Mouse (Mus musculus): Measurements from ENCODE around the gene 5730409E04Rik. TPM values are rescaled to one million over a fixed set of nuclear protein-coding genes. Genes with fewer than 3 reads are reported as not detected.
A peak's percentile ranks its signal among the peaks of the same experiment; 100 is the strongest.

Gene 5730409E04Rik
- polyA plus RNA-seq (2012; rRNA removed) = 20.7 and 26.9 TPM in 2 replicates

DNA sequence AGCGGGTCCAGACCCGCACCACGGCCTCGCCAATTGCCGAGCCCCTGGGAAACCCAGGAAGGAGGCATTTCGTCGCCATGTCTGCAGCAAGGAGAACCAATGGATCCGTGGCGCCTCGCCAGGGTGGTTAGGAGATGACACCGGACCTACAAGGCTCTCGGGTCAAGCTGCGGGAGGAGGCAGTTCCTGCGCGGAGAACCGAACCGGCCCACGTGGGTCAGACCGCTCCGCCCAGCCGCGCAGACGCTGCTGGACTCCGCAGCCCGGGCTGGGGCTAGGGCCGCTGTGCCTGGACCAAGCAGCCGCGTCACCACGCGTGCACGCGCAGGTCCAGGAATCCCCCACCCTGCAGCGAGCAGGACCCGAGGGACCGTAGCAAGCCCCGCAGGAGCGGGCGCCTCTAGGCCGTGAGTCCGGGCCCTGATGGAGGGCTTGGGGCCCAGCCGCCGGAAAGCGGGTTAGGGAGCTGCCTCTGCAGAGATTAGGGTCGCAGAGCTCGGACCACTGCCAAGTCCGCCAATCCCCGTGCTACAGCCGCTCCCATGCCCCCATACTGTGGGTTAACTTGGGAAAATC is at the start of gene 5730409E04Rik:
TSS of gene 5730409E04Rik (plus strand) at position 213 of the 576 bp plus-strand sequence.
- DNase-seq (ENCODE audit: low spot score) = peak; percentile 73

- DNase-seq (ENCODE audit: low spot score) = no peak
Observed at GRCm38 (mm10) chr4:126563798-126564197, 45.8 kb upstream of the 5730409E04Rik start.

DNA sequence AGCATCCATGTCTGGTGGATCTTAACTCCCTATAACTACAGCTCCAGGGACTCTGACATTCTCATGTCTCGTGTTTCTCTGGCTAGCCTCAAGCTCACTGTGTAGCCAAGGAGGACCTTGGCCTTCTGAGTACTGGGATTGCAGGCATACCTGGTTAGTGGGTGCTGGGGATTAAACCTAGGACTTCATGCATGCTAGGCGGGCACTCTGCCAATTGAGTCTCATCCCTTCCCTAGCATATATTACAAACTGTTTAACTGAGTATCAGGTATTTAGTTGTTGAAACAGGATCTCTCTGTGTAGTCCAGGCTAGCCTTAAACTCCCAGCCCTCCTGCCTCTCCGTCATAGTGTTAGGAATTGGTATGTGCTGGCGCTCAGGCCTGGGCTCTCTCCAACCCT is 42.4 kb upstream of the 5730409E04Rik start:
- DNase-seq (ENCODE audit: low spot score) = no peak

DNA sequence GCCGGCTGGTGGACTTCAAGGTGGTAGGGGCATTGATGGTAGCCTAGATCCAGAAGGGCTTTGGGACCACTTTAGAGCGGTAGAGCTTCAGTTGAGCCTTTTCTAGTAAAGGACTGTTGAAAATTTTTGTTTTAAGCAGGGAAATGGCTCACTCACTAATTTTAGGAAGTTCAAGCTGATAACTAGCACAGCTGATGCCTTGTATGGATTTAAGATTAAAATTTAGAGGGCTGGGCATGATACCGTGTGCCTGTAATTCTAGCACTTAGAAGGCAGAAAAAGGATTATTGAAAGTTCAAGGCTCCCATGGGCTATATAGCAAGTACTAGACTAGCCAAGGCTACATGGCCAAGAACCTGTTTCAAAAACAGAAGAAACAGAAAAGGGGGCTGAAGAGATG is 39.8 kb upstream of the 5730409E04Rik start:
- no peak for DNase-seq (ENCODE audit: low spot score)

- DNase-seq (ENCODE audit: low spot score) = no peak
Observed at GRCm38 (mm10) chr4:126576281-126576680, 33.3 kb upstream of the 5730409E04Rik start.

DNA sequence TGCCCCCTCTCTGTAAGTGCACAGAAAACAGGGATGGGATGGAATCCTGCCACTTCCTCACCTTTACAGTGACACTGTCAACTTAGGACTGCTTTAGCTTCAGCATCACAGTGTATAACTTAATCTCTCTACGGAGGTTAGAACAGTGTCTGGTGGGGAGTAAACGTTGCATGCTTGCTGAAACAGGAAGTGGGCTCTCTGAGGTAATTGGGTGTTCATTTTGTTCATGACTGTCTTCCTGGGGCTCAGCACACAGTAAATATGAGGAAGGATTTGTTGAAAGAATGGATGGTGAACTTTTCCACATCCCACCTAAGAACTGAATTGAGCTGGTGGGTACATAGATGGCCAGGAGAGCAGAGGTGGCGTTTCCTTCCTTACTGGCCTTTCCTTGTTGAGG is 31.7 kb upstream of the 5730409E04Rik start:
- DNase-seq (ENCODE audit: low spot score) = no peak

DNA sequence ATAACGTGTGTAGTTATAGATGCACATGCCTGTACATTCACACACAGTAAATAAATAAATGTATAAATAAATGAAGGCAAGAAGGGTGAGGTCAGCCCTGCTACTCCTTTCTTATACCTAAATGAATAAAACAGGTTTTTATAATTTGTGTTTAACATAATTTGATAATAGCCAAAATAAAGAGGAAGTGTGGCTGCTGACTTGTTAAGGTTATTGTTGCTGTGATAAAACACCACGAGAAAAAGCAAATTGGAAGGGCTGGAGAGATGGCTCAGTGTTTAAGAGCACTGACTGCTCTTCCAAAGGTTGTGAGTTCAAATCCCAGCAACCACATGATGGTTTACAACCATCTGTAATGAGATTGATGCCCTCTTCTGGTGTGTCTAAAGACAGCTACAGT is 30.5 kb upstream of the 5730409E04Rik start:
- DNase-seq (ENCODE audit: low spot score) = no peak

DNA sequence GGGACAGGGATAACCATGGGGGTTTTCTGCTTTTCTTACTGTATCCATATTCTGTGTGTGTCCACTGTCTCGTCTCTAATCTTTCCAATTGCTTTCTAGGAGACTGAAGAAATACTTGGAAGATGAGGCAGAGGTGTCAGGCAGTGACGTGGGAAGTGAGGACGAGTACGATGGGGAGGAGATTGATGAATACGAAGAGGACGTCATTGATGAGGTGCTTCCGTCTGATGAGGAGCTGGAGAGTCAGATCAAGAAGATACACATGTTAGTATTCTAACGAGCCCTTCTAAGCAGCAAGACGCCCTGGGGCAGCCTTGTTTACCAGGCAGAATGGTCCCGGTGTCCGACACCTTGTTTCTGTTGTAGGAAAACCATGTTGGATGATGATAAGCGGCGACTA is 23.9 kb upstream of the 5730409E04Rik start:
- no peak for DNase-seq (ENCODE audit: low spot score)

GRCm38 (mm10) chr4:126592039-126592438 is 17.6 kb upstream of the 5730409E04Rik start:
- no peak for DNase-seq (ENCODE audit: low spot score)

DNA sequence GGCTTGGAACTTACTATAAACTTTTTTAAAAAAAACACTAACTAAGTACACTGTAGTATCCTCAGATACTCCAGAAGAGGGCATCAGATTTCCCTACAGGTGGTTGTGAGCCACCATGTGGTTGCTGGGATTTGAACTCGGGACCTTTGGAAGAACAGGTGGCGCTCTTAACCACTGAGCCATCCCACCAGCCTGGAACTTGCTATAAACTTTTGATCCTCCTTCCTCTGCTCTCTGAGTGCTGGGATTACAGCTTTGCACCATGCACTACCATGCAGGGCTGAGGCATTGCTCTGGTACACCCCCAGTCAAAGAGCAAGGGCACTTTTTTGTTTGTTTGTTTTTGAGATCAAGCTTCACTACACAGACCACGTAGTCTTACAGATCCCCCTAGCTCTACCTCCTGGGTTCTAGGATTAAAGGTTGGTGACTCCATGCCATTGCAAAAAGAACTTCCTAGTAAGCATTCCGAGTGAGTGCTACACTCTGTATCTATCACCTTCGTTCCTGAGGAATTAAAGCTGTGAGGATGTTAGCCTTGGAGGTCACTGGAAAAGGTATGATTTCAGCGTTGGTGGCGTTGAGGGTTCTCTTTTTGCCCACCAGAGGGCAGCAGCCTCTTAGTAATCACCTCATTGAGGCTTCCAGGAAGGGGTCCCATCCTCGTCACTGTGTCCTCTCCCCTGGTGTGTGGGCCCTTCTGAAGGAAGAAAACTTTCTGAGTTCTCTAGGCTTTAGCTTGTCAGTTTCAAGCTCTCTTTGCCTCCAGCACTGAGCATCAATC is 9.5 kb upstream of the 5730409E04Rik start:
- DNase-seq (ENCODE audit: low spot score) = peak; percentile 31

DNA sequence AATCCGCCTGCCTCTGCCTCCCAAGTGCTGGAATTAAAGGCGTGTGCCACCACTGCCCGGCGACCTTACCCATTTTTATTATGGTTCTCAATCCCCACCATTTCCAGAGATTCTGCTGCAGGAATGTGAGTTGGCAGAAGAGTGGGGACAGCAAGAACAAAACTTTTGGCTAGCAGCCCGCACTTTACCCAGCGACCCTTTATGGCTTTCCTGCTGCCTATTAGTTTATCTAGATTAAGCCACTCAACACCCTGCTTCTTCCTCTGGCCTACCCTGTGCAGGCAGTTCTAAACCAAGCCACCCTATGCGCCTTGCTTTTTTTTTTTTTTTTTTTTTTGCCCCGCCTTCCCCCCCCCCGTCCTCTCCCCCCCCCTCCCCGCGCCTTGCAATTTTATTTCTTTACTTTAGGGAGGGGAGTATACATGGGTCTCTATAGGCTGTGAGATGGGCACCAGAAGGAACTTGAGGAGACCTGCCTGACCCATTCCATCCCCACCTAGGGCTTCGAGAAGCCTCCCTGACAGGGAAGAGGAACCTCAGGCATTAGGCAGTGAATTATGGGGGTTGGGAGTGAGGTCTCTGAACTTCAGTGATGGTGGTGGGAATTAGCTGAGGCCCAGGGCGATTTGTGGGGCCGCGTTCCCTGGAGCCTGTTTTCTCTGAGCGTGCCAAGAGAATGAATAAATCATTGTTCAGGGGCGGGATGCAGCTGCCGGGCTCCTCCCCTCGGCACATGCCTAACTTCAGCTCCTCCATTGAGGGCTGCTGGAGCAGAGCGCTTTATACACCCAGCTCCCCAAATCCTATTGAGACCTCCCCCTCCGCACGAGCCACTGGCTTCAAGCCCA is 7.8 kb upstream of the 5730409E04Rik start:
- peak; percentile 27 for DNase-seq (ENCODE audit: low spot score)

- no peak for DNase-seq (ENCODE audit: low spot score)
Observed at GRCm38 (mm10) chr4:126602445-126602762, 7.2 kb upstream of the 5730409E04Rik start.

GRCm38 (mm10) chr4:126604141-126604540 is 5.5 kb upstream of the 5730409E04Rik start:
- no peak for DNase-seq (ENCODE audit: low spot score)

DNA sequence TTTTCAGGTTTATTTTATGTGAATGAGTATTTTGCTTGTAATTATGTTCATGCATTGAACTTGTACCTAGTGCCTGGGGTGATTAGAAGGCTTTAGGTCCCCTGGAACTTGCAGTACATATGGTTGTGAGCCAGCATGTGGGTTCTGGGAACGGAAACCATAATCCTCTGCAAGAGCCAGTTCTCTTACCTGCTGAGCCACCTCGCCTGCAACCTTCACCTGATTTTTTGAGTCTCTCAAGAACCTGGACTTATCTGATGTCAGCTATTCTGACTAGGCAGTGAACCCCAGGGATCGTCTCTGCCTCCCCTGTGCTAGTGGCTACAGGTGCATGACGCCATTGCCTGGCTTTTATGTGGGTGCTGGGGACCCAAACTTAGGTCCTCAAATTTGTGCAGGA is 3.9 kb upstream of the 5730409E04Rik start:
- DNase-seq (ENCODE audit: low spot score) = no peak

GRCm38 (mm10) chr4:126611991-126612390 is 2.4 kb downstream of the 5730409E04Rik start:
- DNase-seq (ENCODE audit: low spot score) = no peak

DNA sequence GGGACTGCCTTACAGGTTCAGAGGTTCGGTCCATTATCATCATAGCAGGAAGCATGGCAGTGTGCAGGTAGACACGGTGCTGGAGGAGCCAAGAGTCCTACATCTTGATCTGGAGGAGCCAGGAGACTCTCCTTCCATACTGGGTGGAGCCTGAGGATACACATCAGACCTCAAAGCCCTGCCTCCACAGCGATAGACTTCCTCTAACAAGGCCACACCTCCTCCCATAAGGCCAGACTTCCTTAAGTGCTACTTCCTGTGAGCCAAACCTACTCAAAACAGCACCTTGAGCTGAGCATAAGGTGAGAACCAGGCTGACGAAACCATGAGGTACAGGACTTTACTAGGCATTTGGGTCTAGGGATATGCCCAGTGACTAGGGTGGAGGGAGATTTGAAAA is 6.7 kb downstream of the 5730409E04Rik start:
- no peak for DNase-seq (ENCODE audit: low spot score)

- no peak for DNase-seq (ENCODE audit: low spot score)
Observed at GRCm38 (mm10) chr4:126619691-126620330, 10.2 kb downstream of the 5730409E04Rik start.

DNA sequence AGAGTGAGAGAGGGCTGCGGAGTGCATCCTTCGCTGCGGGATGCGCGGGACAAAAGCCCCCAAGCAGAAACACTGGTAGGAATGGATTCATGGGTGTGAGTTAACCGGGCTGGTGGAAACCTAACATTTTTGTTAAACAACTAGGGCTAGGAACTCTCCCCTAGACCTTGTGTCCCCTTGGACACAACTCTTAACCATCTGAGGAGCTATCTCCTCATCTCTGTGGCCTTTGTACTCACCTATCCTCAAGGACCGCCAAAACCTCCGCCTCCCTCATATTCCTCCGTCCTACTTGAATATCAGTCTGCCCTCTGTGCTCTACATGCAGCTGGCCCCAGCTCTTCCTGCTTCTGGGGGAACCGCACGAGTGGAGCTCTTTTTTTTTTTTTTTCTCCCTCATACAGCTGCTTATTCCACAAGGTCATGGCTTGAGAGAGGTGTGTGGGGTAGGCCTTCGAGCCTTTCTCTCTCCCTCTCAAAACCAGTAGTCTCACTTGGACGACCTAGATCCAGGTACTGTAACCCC is 10.8 kb downstream of the 5730409E04Rik start:
- DNase-seq (ENCODE audit: low spot score) = no peak

DNA sequence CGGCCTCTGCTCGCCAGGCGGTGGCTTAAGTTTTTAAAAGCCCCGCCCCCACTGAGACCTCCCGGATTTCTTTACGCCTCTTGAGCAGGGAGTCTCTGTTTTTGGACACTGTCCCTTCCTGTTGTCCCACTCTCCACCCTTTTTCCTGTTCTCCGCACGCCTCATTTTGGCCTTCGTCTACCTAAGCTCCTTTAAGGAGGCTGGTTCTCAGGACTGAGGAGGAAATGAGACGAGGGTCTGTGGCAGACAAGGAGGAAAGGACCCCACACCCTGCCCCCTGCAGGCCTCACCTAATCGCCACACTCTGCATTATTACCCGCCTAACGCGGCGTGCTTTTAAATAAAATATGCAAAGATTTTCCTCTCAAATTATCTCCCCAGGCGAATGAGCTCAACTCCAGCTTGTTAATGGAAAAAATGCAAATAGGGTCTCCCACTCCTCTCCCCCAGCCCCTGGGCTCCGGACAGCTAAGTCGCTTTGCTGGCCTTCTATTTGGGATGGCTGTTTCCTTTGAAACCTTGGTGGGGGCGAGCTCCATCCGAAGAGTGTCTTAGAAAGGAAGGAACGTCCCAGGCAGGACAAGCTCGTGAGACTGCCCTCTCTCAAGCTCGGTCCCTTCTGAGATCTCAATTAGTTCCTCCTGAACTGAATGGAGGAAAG is 17.5 kb downstream of the 5730409E04Rik start:
- DNase-seq (ENCODE audit: low spot score) = no peak

DNA sequence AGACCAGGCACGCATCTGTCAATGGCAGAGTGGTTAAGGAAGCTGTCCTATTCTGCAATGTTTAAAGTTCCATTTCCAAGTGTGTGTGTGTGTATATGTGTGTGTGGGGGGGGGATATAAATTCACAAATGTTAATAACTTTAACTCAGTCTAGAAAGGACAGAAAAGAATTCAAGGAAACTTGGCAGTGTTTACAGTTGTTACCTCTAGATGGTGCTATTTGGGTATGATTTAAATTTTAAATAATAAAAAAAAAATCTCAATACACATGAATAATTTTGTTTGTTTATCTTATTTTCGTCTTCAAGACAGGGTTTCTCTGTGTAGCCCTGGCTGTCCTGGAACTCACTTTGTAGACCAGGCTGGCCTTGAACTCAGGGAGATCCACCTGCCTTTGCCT is 22.3 kb downstream of the 5730409E04Rik start:
- DNase-seq (ENCODE audit: low spot score) = no peak

DNA sequence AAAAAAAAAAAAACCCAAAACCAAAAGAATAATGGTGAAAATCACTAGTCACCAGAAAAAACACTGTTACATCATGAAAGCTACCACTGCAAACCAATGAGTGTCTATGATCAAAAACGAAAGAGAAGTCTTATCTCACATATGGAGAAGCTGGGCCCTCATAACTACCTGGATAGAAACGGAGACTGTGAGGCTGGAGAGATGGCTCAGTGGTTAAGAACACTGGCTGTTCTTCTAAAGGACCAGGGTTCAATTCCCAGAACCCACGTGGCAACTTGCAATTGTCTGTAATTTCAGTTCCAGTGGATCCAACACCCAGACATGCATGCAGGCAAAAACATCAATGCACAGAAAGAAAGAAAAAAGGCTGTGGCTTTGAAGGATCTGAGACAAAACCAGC is 23.1 kb downstream of the 5730409E04Rik start:
- no peak for DNase-seq (ENCODE audit: low spot score)

Measured in urinary bladder, adult 2 months (tissue).